Mouse (Mus musculus) layer of hippocampus, adult 8-10 months (tissue): ENCODE measurements around the gene Luc7l3. TPM values are rescaled to one million over a fixed set of nuclear protein-coding genes. Genes with fewer than 3 reads are reported as not detected.
A peak's percentile ranks its signal among the peaks of the same experiment; 100 is the strongest.
"Not testable (repeated sequence)": the region's sequence is repeated elsewhere in the genome, so short reads cannot be mapped to it uniquely, and the experiment has no call there.

ENCODE experiments used
- DNase-seq, 2 experiments: peaks; one replicate each; pipeline ENCODE4 v3.0.0; 2022; ENCODE audit warnings: low spot score in 2 of 2
- total RNA-seq, 4 experiments: library from RNA; stranded (reverse); gene quantifications; 2 replicates each; pipeline ENCODE4 v1.2.4; 2022

The Luc7l3 gene
- total RNA-seq, 4 experiments from 2014 or later, result 101 to 126 (median 109) TPM

- DNase-seq, result no peak
These were observed 26.6 kb downstream of the Luc7l3 start for GRCm38 (mm10) chr11:94294996-94295845.

- DNase-seq, result no peak
These were observed 31.6 kb downstream of the Luc7l3 start for GRCm38 (mm10) chr11:94290062-94290740.

DNA sequence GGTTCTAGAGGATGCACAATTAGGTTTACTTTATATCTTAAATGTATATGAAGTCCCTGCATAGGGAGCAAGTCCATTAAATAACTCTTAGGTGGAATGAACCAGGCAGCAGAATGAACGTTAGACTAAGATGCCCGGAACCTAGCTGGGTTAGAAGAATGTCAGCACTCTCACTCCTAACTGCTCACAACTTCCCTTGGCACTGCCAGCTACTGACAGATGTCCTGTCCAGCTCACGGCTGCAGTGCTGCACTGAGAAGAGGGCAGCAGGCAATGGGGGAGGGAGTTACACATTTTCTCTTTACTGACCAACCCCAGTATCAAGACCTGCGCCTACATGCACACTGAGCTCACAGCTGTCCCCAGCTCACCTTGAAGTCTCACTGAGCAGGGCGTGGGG, 34.7 kb downstream of the Luc7l3 start:
- no peak for DNase-seq

DNA sequence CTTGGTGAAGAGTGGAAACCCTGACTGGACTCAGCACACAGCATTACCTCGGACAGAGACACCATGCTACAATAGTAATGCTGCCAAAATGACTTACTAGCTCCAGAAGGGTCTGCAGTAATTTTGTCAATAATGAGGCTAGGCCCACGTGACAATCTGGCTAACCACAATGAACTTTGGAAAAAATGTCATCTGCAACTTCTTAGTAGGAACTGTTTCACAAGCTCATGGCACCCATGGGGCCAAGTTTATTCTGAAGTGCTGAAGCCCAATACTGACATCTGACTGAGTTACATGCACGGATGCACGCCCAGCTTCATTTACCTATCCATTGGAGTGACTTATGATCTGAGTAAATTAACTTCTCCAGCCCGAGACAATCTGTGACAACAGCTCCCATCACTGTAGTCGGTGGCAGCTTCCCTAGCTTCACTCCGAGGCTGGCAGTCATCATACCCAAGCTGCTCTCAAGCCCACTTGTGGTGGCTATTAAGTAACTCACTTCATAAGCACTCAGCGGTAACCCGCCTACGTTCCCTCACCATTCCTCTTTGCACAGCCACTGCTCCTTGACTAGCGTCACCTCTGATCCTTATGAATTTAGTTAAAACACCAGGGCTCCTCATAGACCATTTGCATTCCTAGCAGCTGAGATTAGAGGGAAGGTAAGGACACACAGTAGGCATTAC, 35.8 kb downstream of the Luc7l3 start:
- DNase-seq, result no peak

DNA sequence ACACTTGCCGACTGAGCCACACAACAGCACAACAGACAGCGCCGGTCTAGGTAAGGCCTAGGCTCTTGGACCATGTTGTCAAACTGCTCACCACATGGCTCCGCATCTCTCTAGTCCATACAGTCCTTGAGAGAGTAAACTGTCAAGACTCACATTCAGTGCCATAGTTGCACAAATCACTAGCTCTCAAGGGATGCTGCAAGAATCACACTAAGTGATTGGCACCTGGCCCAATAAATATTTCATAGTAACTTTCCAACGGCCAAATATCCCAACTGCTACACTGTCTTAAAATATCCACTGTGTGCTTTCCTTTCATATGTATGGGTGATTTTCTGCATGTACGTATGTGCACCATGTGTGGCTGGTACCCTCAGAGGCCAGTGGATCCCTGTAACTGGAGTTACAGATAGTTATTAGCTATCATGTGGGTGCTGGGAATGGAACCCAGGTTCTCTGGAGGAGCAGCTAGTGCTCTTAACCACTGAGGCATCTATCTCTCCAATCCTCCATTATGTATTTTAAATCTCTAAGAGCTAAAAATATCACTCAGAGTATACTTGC, 38.2 kb downstream of the Luc7l3 start:
- no peak for DNase-seq

DNA sequence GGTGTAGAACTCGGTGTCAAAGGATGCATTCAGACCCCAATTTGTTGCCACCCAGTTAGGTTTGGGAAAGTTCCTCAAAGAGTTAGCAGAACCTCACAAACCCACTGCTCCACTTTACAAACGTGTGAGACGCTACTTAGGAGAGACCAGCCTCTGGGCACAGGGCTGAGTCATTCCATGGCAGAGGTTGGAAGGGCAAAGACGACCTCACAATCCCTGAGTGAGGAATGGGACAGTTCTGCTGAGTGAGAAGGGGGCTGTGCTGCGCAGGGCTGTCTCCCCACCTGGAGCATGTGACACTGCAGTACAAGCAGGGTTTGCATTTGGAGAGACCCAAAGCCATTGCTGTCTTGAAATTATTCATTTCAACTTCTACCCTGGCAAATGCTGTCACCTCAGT, 39.5 kb downstream of the Luc7l3 start:
- DNase-seq, result no peak

GRCm38 (mm10) chr11:94281199-94282181, 40.3 kb downstream of the Luc7l3 start, which contains the start of gene Gm21885:
Gene Gm21885, plus strand, starts transcription at chr11:94281873.
- DNase-seq, result no peak

DNA sequence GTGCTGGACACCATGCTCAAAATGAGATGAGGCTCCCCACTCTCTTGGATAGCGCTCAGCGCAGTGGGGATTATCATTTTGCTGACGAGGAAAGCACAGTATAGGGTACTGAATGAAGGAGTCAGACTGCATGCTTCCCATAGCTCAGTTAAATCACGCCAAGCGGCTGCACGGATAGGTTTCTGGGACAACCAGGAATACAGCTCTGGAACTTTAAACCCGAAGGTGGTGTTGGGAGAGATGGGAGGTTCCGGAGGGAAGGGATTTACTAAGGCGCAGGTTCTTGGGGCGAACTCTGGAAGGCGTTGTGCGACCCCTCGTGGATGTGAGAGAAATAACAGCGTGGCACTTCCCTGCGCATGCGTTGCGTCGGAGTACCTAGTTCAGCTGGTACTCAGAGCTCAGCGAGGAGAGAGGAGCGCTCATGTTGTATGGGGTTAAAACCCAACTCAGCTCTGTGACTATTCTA, 44.9 kb downstream of the Luc7l3 start:
- peak; percentile 90 to 94 for DNase-seq

DNA sequence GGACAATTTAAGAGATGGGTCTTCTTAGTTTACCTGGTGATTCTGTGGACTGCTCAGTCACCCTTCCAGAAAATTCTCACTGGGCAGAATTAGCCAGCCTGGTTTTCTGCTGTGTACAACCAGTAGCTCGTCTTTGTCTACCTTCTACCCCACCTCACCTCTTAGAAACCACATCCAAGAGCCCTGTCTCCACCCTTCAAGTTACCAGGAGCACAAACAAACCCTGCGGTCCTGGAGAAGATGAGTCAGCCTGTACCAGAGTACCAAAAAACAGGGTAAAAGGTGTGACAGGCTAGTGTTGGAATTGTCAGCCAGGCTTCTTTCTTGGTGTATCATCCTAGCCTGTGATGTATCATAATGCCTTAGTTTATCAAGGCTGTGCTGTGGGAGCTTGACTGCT, 46.1 kb downstream of the Luc7l3 start:
- no peak for DNase-seq

DNA sequence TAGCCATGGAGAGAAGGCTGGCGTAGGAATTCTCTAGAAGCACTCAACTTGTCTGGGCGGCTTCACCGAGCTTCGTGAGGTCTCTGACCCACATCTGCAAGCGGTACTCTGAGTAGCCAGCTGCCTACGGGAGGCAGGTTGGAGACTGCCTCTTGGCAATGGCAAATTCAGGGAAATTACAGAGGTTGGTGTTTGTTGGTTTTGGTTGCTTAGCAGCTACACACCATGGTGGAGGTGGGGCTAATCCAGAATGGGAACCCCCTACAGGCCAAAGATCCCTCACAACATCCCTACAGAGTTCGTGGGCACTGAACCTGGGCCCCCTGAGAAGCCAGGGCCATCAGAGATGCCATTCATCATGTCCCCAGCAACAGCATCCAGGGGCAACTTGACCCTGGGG, 46.6 kb downstream of the Luc7l3 start:
- DNase-seq, result no peak

- no peak for DNase-seq
These were observed 47.5 kb downstream of the Luc7l3 start for GRCm38 (mm10) chr11:94274206-94274867.

GRCm38 (mm10) chr11:94272960-94273927, 48.5 kb downstream of the Luc7l3 start:
- DNase-seq, result no peak

DNA sequence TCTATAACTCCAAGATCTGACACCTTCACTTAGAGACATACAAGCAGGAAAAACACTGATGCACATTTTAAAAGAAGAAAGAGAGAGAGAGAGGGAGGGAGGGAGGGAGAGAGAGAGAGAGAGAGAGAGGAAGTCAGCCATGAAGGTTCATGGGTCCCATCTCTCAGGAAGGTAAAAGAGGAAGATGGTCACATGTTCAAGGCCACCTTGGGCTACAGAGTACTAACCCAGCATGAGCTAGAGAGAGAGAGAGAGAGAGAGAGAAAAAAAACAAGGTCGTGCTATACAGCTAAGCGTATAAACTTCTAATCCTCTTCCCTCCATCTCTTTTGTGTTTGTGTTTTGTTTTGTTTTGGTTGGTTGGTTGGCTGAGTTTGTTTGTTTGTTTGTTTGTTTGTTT, 50.8 kb downstream of the Luc7l3 start:
- no peak for DNase-seq

GRCm38 (mm10) chr11:94269906-94270305, 51.9 kb downstream of the Luc7l3 start:
- no peak for DNase-seq

GRCm38 (mm10) chr11:94268761-94269160, 53.0 kb downstream of the Luc7l3 start:
- no peak for DNase-seq

DNA sequence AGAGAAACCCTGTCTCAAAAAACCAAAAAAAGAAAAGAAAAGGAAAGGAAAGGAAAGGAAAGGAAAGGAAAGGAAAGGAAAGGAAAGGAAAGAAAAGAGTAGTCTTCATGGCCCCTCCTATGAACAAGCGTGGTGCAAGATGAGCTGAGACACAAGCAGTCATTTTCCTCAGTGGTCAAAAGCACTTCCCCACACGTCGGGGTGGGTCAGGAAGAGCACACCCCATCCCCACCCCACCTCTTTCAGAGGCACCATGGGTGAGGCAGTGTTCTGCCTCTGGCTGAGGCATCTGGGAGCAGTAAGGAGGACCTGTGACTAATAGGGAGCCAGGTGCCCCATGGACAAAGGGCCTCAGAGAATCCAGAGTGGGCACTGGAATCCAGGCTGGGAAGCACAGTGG, 55.6 kb downstream of the Luc7l3 start:
- DNase-seq, result not testable (repeated sequence)

GRCm38 (mm10) chr11:94265134-94265785, 56.5 kb downstream of the Luc7l3 start:
- no peak for DNase-seq
